ENCODE assay signal across 11 mouse cellular contexts in genomic region chr4:42952563-42952962, GRCm38 (mm10). TPM values are rescaled to one million over a fixed set of nuclear protein-coding genes. Genes with fewer than 3 reads are reported as not detected.
A peak's percentile ranks its signal among the peaks of the same experiment; 100 is the strongest.
DNase-seq lines count a peak whose midpoint lies in the region; ATAC-seq lines count a peak whose summit lies in the region.
"Had no signal": no experiment of that assay in that cellular context is flagged by ENCODE, and none has a peak within 500 bp of the region (broad histone marks: within the 10 kb centered on the region; RNA-seq: fewer than 3 reads in every experiment).

No protein-coding gene starts in this region.

- H3K27ac ChIP-seq in neural tube, embryonic 13.5 days (replicated peaks): peak overlapping the region; percentile 97

- peak overlapping the region; percentile 76 for H3K4me3 ChIP-seq in neural tube, embryonic 13.5 days

- H3K9ac ChIP-seq in neural tube, embryonic 13.5 days: peak overlapping the region; percentile 98

- no peak for ATAC-seq in neural tube, embryonic 13.5 days (ENCODE audit: low read depth)

- H3K27me3 ChIP-seq in neural tube, embryonic 13.5 days: no peaks in the 10 kb centered on the region

- peak; percentile 49 for DNase-seq in cerebellum, adult 9-10 months
- no peak for DNase-seq in cerebellum, adult 8-10 months
- peak; percentile 78 to 87 for DNase-seq in gastrocnemius, adult 8-10 months (ENCODE audit: low spot score in 2 of 2)
- peak; percentile 62 for DNase-seq in heart, postnatal 4 days
- no peak for DNase-seq in spleen, adult 18-20 months
- DNase-seq in ovary, postnatal 10 days (ENCODE audit: low spot score): no peak
- DNase-seq in embryo, embryonic 10.5 days (ENCODE audit: low spot score): no peak
- DNase-seq: right cerebral cortex, postnatal 25 days had no signal

- H3K4me2 ChIP-seq in neural tube, embryonic 13.5 days: peak overlapping the region; percentile 93

- peaks cover 69% of the 10 kb centered on the region for H3K4me1 ChIP-seq in neural tube, embryonic 13.5 days (replicated peaks)

- peaks cover 37% of the 10 kb centered on the region for H3K36me3 ChIP-seq in neural tube, embryonic 13.5 days

- WGBS in neural tube, embryonic 13.5 days: 81% methylated on average over 7 of the region's 7 CpGs

- H3K9me3 ChIP-seq in neural tube, embryonic 13.5 days: no peaks in the 10 kb centered on the region

RNA-seq across cellular contexts. Expression of gene Dnajb5, which starts 2.9 kb away (rescaled TPM):
- total RNA-seq in gastrocnemius, adult 8-10 months (2022): 100 to 1,000 TPM; 203 to 225 (median 211) TPM
- 10 to 100 TPM; 82.4 to 91.9 TPM for total RNA-seq in heart, postnatal 4 days (2021)
- polyA plus RNA-seq in neural tube, embryonic 13.5 days (2015; fragmentation: Nextera tagmentation; extraction: Ambion mirVana): 50.1 and 50.5 TPM in 2 replicates

RNA-seq across cellular contexts. Expression of gene 1700022I11Rik, which starts 16.8 kb away (rescaled TPM):
- total RNA-seq in gastrocnemius, adult 8-10 months (2022): not detected
- not detected for total RNA-seq in heart, postnatal 4 days (2021)
- polyA plus RNA-seq in neural tube, embryonic 13.5 days (2015; fragmentation: Nextera tagmentation; extraction: Ambion mirVana): 0.57 and 1.3 TPM in 2 replicates
- total RNA-seq: hematopoietic stem cell, adult 5-6 weeks; left cerebral cortex, postnatal 25 days had no signal

RNA-seq across cellular contexts. Expression of gene Phf24, which starts 36.1 kb away (rescaled TPM):
- under 1 TPM; 0.27 to 0.67 (median 0.50) TPM for total RNA-seq in gastrocnemius, adult 8-10 months (2022)
- 10 to 100 TPM; 15.2 to 23.1 TPM for total RNA-seq in heart, postnatal 4 days (2021)
- polyA plus RNA-seq in neural tube, embryonic 13.5 days (2015; fragmentation: Nextera tagmentation; extraction: Ambion mirVana): 20.1 and 27.6 TPM in 2 replicates
- total RNA-seq: hematopoietic stem cell, adult 5-6 weeks had no signal

RNA-seq across cellular contexts. Expression of gene Vcp, which starts 47.7 kb away (rescaled TPM):
- total RNA-seq in gastrocnemius, adult 8-10 months (2022): 100 to 1,000 TPM; 252 to 285 (median 260) TPM
- total RNA-seq in heart, postnatal 4 days (2021): 100 to 1,000 TPM; 291 to 295 TPM
- 526 and 554 TPM in 2 replicates for polyA plus RNA-seq in neural tube, embryonic 13.5 days (2015; fragmentation: Nextera tagmentation; extraction: Ambion mirVana)

RNA-seq across cellular contexts. Expression of gene Fancg, which starts 57.7 kb away (rescaled TPM):
- total RNA-seq in gastrocnemius, adult 8-10 months (2022): 1 to 10 TPM; 1.1 to 2.2 (median 1.5) TPM
- total RNA-seq in heart, postnatal 4 days (2021): 1 to 10 TPM; 7.4 to 8.2 TPM
- 19.9 and 20.4 TPM in 2 replicates for polyA plus RNA-seq in neural tube, embryonic 13.5 days (2015; fragmentation: Nextera tagmentation; extraction: Ambion mirVana)

Comparison
In these comparisons a context has a peak if more than half of its experiments do, and no peak if none do; other contexts are left out.
1. DNase-seq: peak in cerebellum, adult 9-10 months (single experiment), gastrocnemius, adult 8-10 months (2 of 2) and heart, postnatal 4 days (single experiment); none in cerebellum, adult 8-10 months (single experiment), spleen, adult 18-20 months (0 of 2), ovary, postnatal 10 days (single experiment) and embryo, embryonic 10.5 days (single experiment).
2. RNA of gene Phf24, which starts 36.1 kb away (total RNA-seq): 15.2 to 23.1 TPM in heart, postnatal 4 days; 0.27 to 0.67 TPM in gastrocnemius, adult 8-10 months; every median in the first group is over 4 times any median in the second.